In the genomic region with DNA sequence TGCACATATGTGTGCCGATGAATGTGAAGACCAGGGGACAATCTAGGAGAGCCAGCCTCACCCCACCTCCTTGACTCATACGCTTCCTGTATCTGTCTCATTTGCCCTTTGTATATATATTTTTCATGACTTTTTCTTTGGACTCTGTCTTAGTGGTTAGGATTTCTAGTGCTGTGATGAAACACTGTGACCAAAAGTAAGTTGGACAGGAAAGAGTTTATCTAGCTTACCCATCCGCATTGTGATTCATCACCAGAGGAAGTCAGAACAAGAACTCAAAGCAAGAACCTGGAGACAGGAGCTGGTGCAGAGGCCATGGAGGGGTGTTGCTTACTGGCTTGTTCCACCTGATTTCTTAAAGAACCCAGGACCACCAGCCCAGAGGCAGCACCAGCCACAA, we compare ENCODE assay signal across 16 mouse cellular contexts.
"Had no signal": no experiment of that assay in that cellular context is flagged by ENCODE, and none has a peak within 500 bp of the region (broad histone marks: within the 10 kb centered on the region; RNA-seq: fewer than 3 reads in every experiment).

No protein-coding gene starts in this region.

- H3K27me3 ChIP-seq: liver, embryonic 12.5 days; midbrain, embryonic 13.5 days; neural tube, embryonic 12.5 days; stomach, embryonic 15.5 days had no signal

- H3K4me2 ChIP-seq: liver, embryonic 12.5 days; lung, embryonic 14.5 days; midbrain, embryonic 13.5 days; neural tube, embryonic 12.5 days; stomach, embryonic 15.5 days had no signal

- H3K4me1 ChIP-seq: liver, embryonic 12.5 days; stomach, embryonic 15.5 days had no signal

- ATAC-seq: liver, embryonic 12.5 days; midbrain, embryonic 13.5 days had no signal

- H3K27ac ChIP-seq: liver, embryonic 12.5 days; liver, embryonic 14.5 days; midbrain, embryonic 10.5 days; midbrain, embryonic 13.5 days; neural tube, embryonic 12.5 days; stomach, embryonic 15.5 days; stomach, postnatal 0 days had no signal

- H3K9me3 ChIP-seq: midbrain, embryonic 13.5 days; stomach, embryonic 15.5 days had no signal

- H3K9ac ChIP-seq: liver, embryonic 12.5 days; liver, embryonic 14.5 days; lung, embryonic 14.5 days; midbrain, embryonic 13.5 days; neural tube, embryonic 12.5 days; stomach, embryonic 15.5 days had no signal

- H3K36me3 ChIP-seq: liver, embryonic 12.5 days; midbrain, embryonic 13.5 days; neural tube, embryonic 12.5 days; stomach, embryonic 15.5 days had no signal

- DNase-seq: lung, adult 18-20 months; lung, embryonic 14.5 days; lung, postnatal 10 days; lung, postnatal 4 days; right cerebral cortex, postnatal 14 days; thymus, adult 18-20 months; thymus, postnatal 14 days; thymus, postnatal 36 days had no signal

- H3K4me3 ChIP-seq: liver, embryonic 12.5 days; midbrain, embryonic 10.5 days; midbrain, embryonic 13.5 days; myocyte; neural tube, embryonic 12.5 days; stomach, embryonic 15.5 days had no signal
